Mouse (Mus musculus) hematopoietic stem cell, adult 5-6 weeks (primary cell): Measurements from ENCODE around the gene Slf1. TPM values are rescaled to one million over a fixed set of nuclear protein-coding genes. Genes with fewer than 3 reads are reported as not detected.

Source experiments
- ATAC-seq, 2 experiments: fragments of 125-278 bp in 1 of 2; replicated peaks in 1 of 2; 2 replicates each; pipeline ENCODE4 v1.8.0; 2016 to 2017; ENCODE audit warnings: inconsistent platforms in 2 of 2, mild to moderate bottlenecking in 2 of 2, moderate number of reproducible peaks in 2 of 2, low read depth in 1 of 2, moderate TSS enrichment in 1 of 2; ENCODE audit not compliant: low FRiP score in 2 of 2, poor library complexity in 2 of 2, severe bottlenecking in 2 of 2, insufficient read depth in 1 of 2, low TSS enrichment in 1 of 2
- total RNA-seq: library from RNA; stranded (forward); fragments of 172-1452, 232-1000 nt; gene quantifications from 2 replicates; pipeline ENCODE4 v1.2.3, GENCODE M21; 2017

The Slf1 gene
- total RNA-seq, 1 experiment from 2014 or later, result 44.4 TPM

DNA sequence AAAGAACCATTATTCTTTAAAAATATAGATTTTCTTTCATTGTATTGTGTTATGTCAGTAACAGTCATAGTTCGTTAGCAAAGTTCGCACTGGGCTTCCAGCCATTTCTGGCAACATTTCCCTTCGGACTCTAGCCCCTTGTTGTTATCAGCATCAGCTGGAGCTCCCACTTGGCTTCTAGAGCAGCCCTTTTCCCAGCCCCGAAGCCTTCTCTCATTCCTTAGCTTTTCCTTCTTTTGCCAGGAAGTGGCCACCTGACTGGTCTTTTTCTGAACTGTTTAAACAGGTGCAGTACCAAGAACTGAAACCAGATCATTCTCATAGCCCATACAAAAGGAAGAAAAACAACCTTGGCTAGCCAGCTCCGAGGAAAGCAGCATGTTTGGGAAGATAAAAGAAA is 105.7 kb downstream of the Slf1 start:
- ATAC-seq, result no peak

DNA sequence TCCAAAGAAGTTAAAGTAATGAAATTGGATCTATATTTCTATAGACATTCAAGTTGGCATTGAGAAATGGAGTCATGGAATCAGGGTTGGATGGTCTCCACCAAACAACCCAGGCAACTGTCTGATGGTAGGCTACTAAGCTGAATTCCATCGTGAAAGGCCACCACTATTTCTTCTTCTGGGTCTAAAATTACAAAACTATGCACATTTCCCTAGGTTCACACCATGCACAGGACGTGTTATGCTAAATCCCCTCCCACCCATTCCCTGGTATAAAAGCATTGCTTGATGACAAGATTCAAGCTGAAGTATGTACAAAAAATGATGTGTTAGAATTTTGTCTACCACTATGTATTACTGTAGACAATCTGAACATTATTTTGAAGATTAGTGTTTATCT is 116.4 kb downstream of the Slf1 start:
- no peak for ATAC-seq

DNA sequence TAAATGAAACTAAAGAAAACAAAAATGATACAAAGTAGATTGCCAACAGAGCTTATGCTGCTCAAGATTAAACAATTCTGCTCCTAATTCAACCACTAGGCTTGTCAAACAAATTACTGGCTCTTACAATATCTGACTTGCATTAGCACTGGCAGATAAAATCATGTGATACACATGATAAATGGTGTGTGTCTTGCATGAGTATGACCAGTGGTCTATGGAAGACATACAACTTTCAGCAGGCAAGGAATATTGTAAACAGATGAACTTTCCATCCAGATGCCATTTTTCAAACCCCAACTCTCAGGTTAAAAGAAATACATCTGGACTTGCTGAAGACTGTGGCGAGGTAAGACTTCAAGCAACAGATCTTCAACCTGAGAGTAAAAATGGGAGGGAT is 131.6 kb downstream of the Slf1 start:
- ATAC-seq, result no peak

- ATAC-seq, result no peak
Measured at GRCm38 (mm10) chr13:77002628-77003027, 132.6 kb downstream of the Slf1 start.

Other genes starting within 250 kb of the Slf1 start
- 1.4 and 13.3 TPM in 2 replicates for gene 2210408I21Rik, start 67 bp upstream of the Slf1 start, total RNA-seq